Mouse (Mus musculus) MEL (cell line): ENCODE data around the gene Aknad1.

ENCODE experiments used
- CTCF ChIP-seq, 3 experiments: IDR thresholded peaks in 2 of 3; conservative IDR thresholded peaks in 1 of 3; 2 replicates each; pipeline ENCODE4 v1.5.1; 2011 to 2012; ENCODE audit warnings: low read length in 3 of 3, low read depth in 2 of 3, mild to moderate bottlenecking in 2 of 3, improper control_type of control experiment in 1 of 3, inconsistent platforms in 1 of 3, mixed read lengths in 1 of 3, moderate library complexity in 1 of 3; ENCODE audit not compliant: control insufficient read depth in 1 of 3, insufficient read depth in 1 of 3, poor library complexity in 1 of 3, severe bottlenecking in 1 of 3
- EP300 ChIP-seq, 2 experiments: IDR thresholded peaks; 2 replicates each; pipeline ENCODE4 v1.6.1; 2011; ENCODE audit warnings: improper control_type of control experiment in 2 of 2, low read length in 2 of 2, low read depth in 1 of 2, mild to moderate bottlenecking in 1 of 2
- ETS1 ChIP-seq: IDR thresholded peaks from 2 replicates; pipeline ENCODE4 v1.6.1; 2012; ENCODE audit warnings: low read depth, mild to moderate bottlenecking, inconsistent platforms, low read length, improper control_type of control experiment, moderate library complexity
- MAFK ChIP-seq: IDR thresholded peaks from 2 replicates; pipeline ENCODE4 v1.6.1; 2011; ENCODE audit warnings: low read depth, mild to moderate bottlenecking, low read length, improper control_type of control experiment, borderline replicate concordance
- MEF2A ChIP-seq: IDR thresholded peaks from 2 replicates; pipeline ENCODE4 v1.6.1; 2014; ENCODE audit warnings: low read depth, mild to moderate bottlenecking, inconsistent platforms, low read length, improper control_type of control experiment; ENCODE audit not compliant: poor library complexity, insufficient replicate concordance, severe bottlenecking; ENCODE audit errors: extremely low read depth
- POLR2A ChIP-seq, 2 experiments: IDR thresholded peaks; 2 replicates each; pipeline ENCODE4 v1.6.1; 2011 to 2012; ENCODE audit warnings: low read length in 2 of 2, mild to moderate bottlenecking in 2 of 2, control low read depth in 1 of 2, improper control_type of control experiment in 1 of 2, low read depth in 1 of 2, moderate library complexity in 1 of 2; ENCODE audit not compliant: control insufficient read depth in 1 of 2, insufficient read depth in 1 of 2, poor library complexity in 1 of 2
- RAD21 ChIP-seq: IDR thresholded peaks from 2 replicates; pipeline ENCODE4 v1.6.1; 2011; ENCODE audit warnings: mild to moderate bottlenecking, low read depth, low read length, improper control_type of control experiment
- TAL1 ChIP-seq: IDR thresholded peaks from 2 replicates; pipeline ENCODE4 v1.6.1; 2012; ENCODE audit warnings: mild to moderate bottlenecking, inconsistent platforms, low read length, moderate library complexity, mixed read lengths
- TCF12 ChIP-seq: IDR thresholded peaks from 2 replicates; pipeline ENCODE4 v1.6.1; 2014; ENCODE audit warnings: low read depth, mild to moderate bottlenecking, inconsistent platforms, low read length, improper control_type of control experiment, moderate library complexity

DNA sequence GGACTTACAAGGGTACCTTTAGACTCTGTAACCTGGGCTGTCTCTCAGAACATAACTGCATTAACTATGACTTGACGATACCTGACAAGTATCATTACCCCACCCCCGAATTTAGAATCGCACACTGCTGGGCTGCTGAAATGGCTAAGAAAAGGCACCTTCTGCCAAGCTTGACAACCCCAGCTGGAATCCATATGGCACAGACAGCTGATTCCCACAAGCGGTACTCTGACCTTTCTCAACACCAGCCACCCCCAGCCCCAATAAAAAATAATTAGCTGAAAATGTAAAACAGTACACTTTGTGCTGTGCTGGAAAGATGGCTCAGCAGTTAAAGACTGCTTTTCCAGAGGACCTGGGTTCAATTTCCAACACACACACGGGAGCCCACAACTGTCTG lies 49.8 kb downstream of the Aknad1 start:
- TF ChIP-seq EP300 (IDR thresholded peaks at IDR 0.05; ENCODE audit: low read depth in 1 of 2, low read length in 2 of 2) = no peak
- no peak for TF ChIP-seq CTCF (IDR thresholded peaks at IDR 0.05 in 2 of 3, conservative IDR thresholded peaks at IDR 0.05 in 1 of 3; ENCODE audit: control insufficient read depth in 1 of 3, insufficient read depth in 1 of 3, low read depth in 2 of 3, low read length in 3 of 3, poor library complexity in 1 of 3, severe bottlenecking in 1 of 3)
- TF ChIP-seq POLR2A (IDR thresholded peaks at IDR 0.05; ENCODE audit: control insufficient read depth in 1 of 2, insufficient read depth in 1 of 2, low read depth in 1 of 2, low read length in 2 of 2, poor library complexity in 1 of 2) = no peak
- no peak for TF ChIP-seq TCF12
- TF ChIP-seq MAFK = no peak
- no peak for TF ChIP-seq MEF2A
- no peak for TF ChIP-seq RAD21
- TF ChIP-seq ETS1 = no peak
- no peak for TF ChIP-seq TAL1
